Mouse (Mus musculus) lung, postnatal 10 days (tissue): ENCODE measurements around the gene Crtc1.

Source experiments
- DNase-seq: peaks from one replicate; pipeline ENCODE4 v3.0.0; 2021

The Crtc1 gene

GRCm38 (mm10) chr8:70439055-70439847 lies at the start of gene Crtc1:
TSS of gene Crtc1 (minus strand) at chr8:70439579.
- peak; percentile 98 for DNase-seq

- no peak for DNase-seq
Measured at GRCm38 (mm10) chr8:70488931-70489470, 49.6 kb upstream of the Crtc1 start.

GRCm38 (mm10) chr8:70487993-70488796 lies 48.8 kb upstream of the Crtc1 start:
- peak; percentile 65 for DNase-seq

- no peak for DNase-seq
Measured at GRCm38 (mm10) chr8:70486941-70487520, 47.7 kb upstream of the Crtc1 start, which contains the start of gene Tmem59l. TSS of gene Tmem59l (minus strand) at chr8:70487358.

GRCm38 (mm10) chr8:70486191-70486681 lies 46.9 kb upstream of the Crtc1 start:
- no peak for DNase-seq

GRCm38 (mm10) chr8:70482943-70483342 lies 43.6 kb upstream of the Crtc1 start:
- peak; percentile 60 for DNase-seq

GRCm38 (mm10) chr8:70481908-70482307 lies 42.5 kb upstream of the Crtc1 start:
- DNase-seq = no peak

GRCm38 (mm10) chr8:70477269-70477982 lies 38.0 kb upstream of the Crtc1 start:
- peak; percentile 64 for DNase-seq

GRCm38 (mm10) chr8:70476333-70477268 lies 37.2 kb upstream of the Crtc1 start, which contains the start of gene Klhl26:
TSS of gene Klhl26 (minus strand) at chr8:70476968.
- DNase-seq = peak; percentile 98

- no peak for DNase-seq
Measured at GRCm38 (mm10) chr8:70471856-70472255, 32.5 kb upstream of the Crtc1 start.

GRCm38 (mm10) chr8:70469938-70470337 lies 30.6 kb upstream of the Crtc1 start:
- no peak for DNase-seq

- peak; percentile 30 for DNase-seq
Measured at GRCm38 (mm10) chr8:70469295-70469916, 30.0 kb upstream of the Crtc1 start.

- DNase-seq = no peak
Measured at GRCm38 (mm10) chr8:70468733-70469132, 29.4 kb upstream of the Crtc1 start.

GRCm38 (mm10) chr8:70467907-70468306 lies 28.5 kb upstream of the Crtc1 start:
- no peak for DNase-seq

GRCm38 (mm10) chr8:70467229-70467725 lies 27.9 kb upstream of the Crtc1 start:
- no peak for DNase-seq

GRCm38 (mm10) chr8:70466771-70467170 lies 27.4 kb upstream of the Crtc1 start:
- DNase-seq = peak; percentile 57

GRCm38 (mm10) chr8:70466305-70466704 lies 26.9 kb upstream of the Crtc1 start:
- no peak for DNase-seq

- DNase-seq = no peak
Measured at GRCm38 (mm10) chr8:70465701-70466100, 26.3 kb upstream of the Crtc1 start.

- DNase-seq = no peak
Measured at GRCm38 (mm10) chr8:70464162-70464561, 24.8 kb upstream of the Crtc1 start.

- DNase-seq = peak; percentile 54
Measured at GRCm38 (mm10) chr8:70463306-70463705, 23.9 kb upstream of the Crtc1 start.

- no peak for DNase-seq
Measured at GRCm38 (mm10) chr8:70462516-70462813, 23.1 kb upstream of the Crtc1 start.
